Mouse (Mus musculus): Measurements from ENCODE around the gene Olfr1036. TPM values are rescaled to one million over a fixed set of nuclear protein-coding genes. Genes with fewer than 3 reads are reported as not detected.
"Not testable (repeated sequence)": the region's sequence is repeated elsewhere in the genome, so short reads cannot be mapped to it uniquely, and the experiment has no call there.

Gene Olfr1036
- not detected for total RNA-seq (2021)
- not detected in 2 replicates for polyA plus RNA-seq (2012; rRNA removed)
- long read RNA-seq: 0 reads

GRCm38 (mm10) chr2:86073692-86074091, at the start of gene Olfr1036:
TSS of gene Olfr1036 (plus strand) at chr2:86073992.
- DNase-seq; H3K4me3 ChIP-seq; H3K36me3 ChIP-seq (ENCODE audit: control insufficient read depth, insufficient read depth, low read length); H3K79me2 ChIP-seq (replicated peaks; ENCODE audit: control insufficient read depth, insufficient read depth, low read length); H3K27ac ChIP-seq; H3K9ac ChIP-seq (ENCODE audit: low read depth, low read length); H3K27me3 ChIP-seq (ENCODE audit: control insufficient read depth, insufficient read depth, low read length); intact Hi-C loops (cut with DNase I); H3K4me1 ChIP-seq (ENCODE audit: control insufficient read depth, insufficient read depth, low read length): not testable (repeated sequence)

- Histone ChIP-seq H3K4me1 (ENCODE audit: control insufficient read depth, insufficient read depth, low read length) (no peaks in the 10 kb centered on the region), H3K9ac (ENCODE audit: low read depth, low read length) (no peak within 1 kb of the TSS), H3K27me3 (ENCODE audit: control insufficient read depth, insufficient read depth, low read length) (no peaks in the 10 kb centered on the region), H3K36me3 (ENCODE audit: control insufficient read depth, insufficient read depth, low read length) (no peaks in the 10 kb centered on the region), H3K27ac (no peak within 1 kb of the TSS), H3K4me3 (no peak within 1 kb of the TSS), H3K79me2 (replicated peaks; ENCODE audit: control insufficient read depth, insufficient read depth, low read length) (no peaks in the 10 kb centered on the region)
- intact Hi-C loops (cut with DNase I): no loop called here
- no peak for DNase-seq
- TF ChIP-seq EP300 (IDR thresholded peaks at IDR 0.05; ENCODE audit: insufficient read depth, low read depth, low read length): no peak
- TF ChIP-seq POLR2A (IDR thresholded peaks at IDR 0.05; ENCODE audit: insufficient read depth, low read depth, low read length): no peak
- TF ChIP-seq CTCF (IDR thresholded peaks at IDR 0.05): no peak
Measured at GRCm38 (mm10) chr2:86045561-86045960, 28.2 kb upstream of the Olfr1036 start, which contains the start of gene Olfr1034. TSS of gene Olfr1034 (plus strand) at chr2:86045861.

- H3K79me2 ChIP-seq (replicated peaks; ENCODE audit: control insufficient read depth, insufficient read depth, low read length); DNase-seq; H3K27ac ChIP-seq; H3K36me3 ChIP-seq (ENCODE audit: control insufficient read depth, insufficient read depth, low read length); H3K9ac ChIP-seq (ENCODE audit: low read depth, low read length); H3K4me3 ChIP-seq; H3K4me1 ChIP-seq (ENCODE audit: control insufficient read depth, insufficient read depth, low read length); intact Hi-C loops (cut with DNase I); H3K27me3 ChIP-seq (ENCODE audit: control insufficient read depth, insufficient read depth, low read length): not testable (repeated sequence)
Measured at GRCm38 (mm10) chr2:86050777-86051176, 23.0 kb upstream of the Olfr1036 start.

- DNase-seq; H3K27ac ChIP-seq; H3K9ac ChIP-seq (ENCODE audit: low read depth, low read length); H3K27me3 ChIP-seq (ENCODE audit: control insufficient read depth, insufficient read depth, low read length); H3K4me3 ChIP-seq; H3K4me1 ChIP-seq (ENCODE audit: control insufficient read depth, insufficient read depth, low read length); H3K79me2 ChIP-seq (replicated peaks; ENCODE audit: control insufficient read depth, insufficient read depth, low read length); intact Hi-C loops (cut with DNase I); H3K36me3 ChIP-seq (ENCODE audit: control insufficient read depth, insufficient read depth, low read length): not testable (repeated sequence)
- WGBS: 94% methylated on average over 2 of the region's 2 CpGs
Measured at GRCm38 (mm10) chr2:86063766-86064165, 10.0 kb upstream of the Olfr1036 start.

- no peak for DNase-seq
- Histone ChIP-seq H3K4me3 (no peak overlapping the region), H3K4me1 (ENCODE audit: control insufficient read depth, insufficient read depth, low read length) (no peaks in the 10 kb centered on the region), H3K27ac (no peak overlapping the region), H3K79me2 (replicated peaks; ENCODE audit: control insufficient read depth, insufficient read depth, low read length) (no peaks in the 10 kb centered on the region), H3K27me3 (ENCODE audit: control insufficient read depth, insufficient read depth, low read length) (no peaks in the 10 kb centered on the region), H3K9ac (ENCODE audit: low read depth, low read length) (no peak overlapping the region), H3K36me3 (ENCODE audit: control insufficient read depth, insufficient read depth, low read length) (no peaks in the 10 kb centered on the region)
- no peak for TF ChIP-seq CTCF (IDR thresholded peaks at IDR 0.05)
- TF ChIP-seq EP300 (IDR thresholded peaks at IDR 0.05; ENCODE audit: insufficient read depth, low read depth, low read length): no peak
- no peak for TF ChIP-seq POLR2A (IDR thresholded peaks at IDR 0.05; ENCODE audit: insufficient read depth, low read depth, low read length)
- 93% methylated on average over 8 of the region's 8 CpGs for WGBS
- intact Hi-C loops (cut with DNase I): no loop called here
Measured at GRCm38 (mm10) chr2:86070189-86070588, 3.6 kb upstream of the Olfr1036 start.

GRCm38 (mm10) chr2:86080478-86080877, 6.7 kb downstream of the Olfr1036 start:
- WGBS: 68% methylated on average over 1 of the region's 1 CpGs

GRCm38 (mm10) chr2:86087285-86087684, 13.5 kb downstream of the Olfr1036 start, which contains the start of gene Olfr1037:
TSS of gene Olfr1037 (minus strand) at chr2:86087385.
- no peak for DNase-seq

More at GRCm38 (mm10) chr2:86080478-86080877, 6.7 kb downstream of the Olfr1036 start:
- H3K4me1 ChIP-seq (ENCODE audit: control insufficient read depth, insufficient read depth, low read length); H3K79me2 ChIP-seq (replicated peaks; ENCODE audit: control insufficient read depth, insufficient read depth, low read length); H3K27ac ChIP-seq; intact Hi-C loops (cut with DNase I); H3K4me3 ChIP-seq; DNase-seq; H3K9ac ChIP-seq (ENCODE audit: low read depth, low read length); H3K36me3 ChIP-seq (ENCODE audit: control insufficient read depth, insufficient read depth, low read length); H3K27me3 ChIP-seq (ENCODE audit: control insufficient read depth, insufficient read depth, low read length): not testable (repeated sequence)

More at GRCm38 (mm10) chr2:86087285-86087684, 13.5 kb downstream of the Olfr1036 start, which contains the start of gene Olfr1037:
- intact Hi-C loops (cut with DNase I): no loop called here
- no peaks in the 10 kb centered on the region for H3K79me2 ChIP-seq (replicated peaks; ENCODE audit: control insufficient read depth, insufficient read depth, low read length)
- no peak within 1 kb of the TSS for H3K27ac ChIP-seq
- 84% methylated on average over 2 of the region's 2 CpGs for WGBS
- H3K27me3 ChIP-seq (ENCODE audit: control insufficient read depth, insufficient read depth, low read length): no peaks in the 10 kb centered on the region
- TF ChIP-seq POLR2A (IDR thresholded peaks at IDR 0.05; ENCODE audit: insufficient read depth, low read depth, low read length) (no peak), EP300 (IDR thresholded peaks at IDR 0.05; ENCODE audit: insufficient read depth, low read depth, low read length) (no peak), CTCF (IDR thresholded peaks at IDR 0.05) (no peak)
- H3K4me3 ChIP-seq: no peak within 1 kb of the TSS
- H3K36me3 ChIP-seq (ENCODE audit: control insufficient read depth, insufficient read depth, low read length): no peaks in the 10 kb centered on the region
- H3K4me1 ChIP-seq (ENCODE audit: control insufficient read depth, insufficient read depth, low read length): no peaks in the 10 kb centered on the region
- H3K9ac ChIP-seq (ENCODE audit: low read depth, low read length): no peak within 1 kb of the TSS

Other genes with a start within 250 kb of the Olfr1036 start
- gene Olfr1019, start 228.5 kb upstream of the Olfr1036 start, total RNA-seq (2021): not detected
- not detected in 2 replicates for gene Olfr1019, start 228.5 kb upstream of the Olfr1036 start, polyA plus RNA-seq (2012; rRNA removed)
- not detected for gene Olfr1020, start 227.0 kb upstream of the Olfr1036 start, total RNA-seq (2021)
- not detected in 2 replicates for gene Olfr1020, start 227.0 kb upstream of the Olfr1036 start, polyA plus RNA-seq (2012; rRNA removed)
- gene Olfr1022, start 205.4 kb upstream of the Olfr1036 start, total RNA-seq (2021): not detected
- gene Olfr1022, start 205.4 kb upstream of the Olfr1036 start, polyA plus RNA-seq (2012; rRNA removed): not detected in 2 replicates
- gene Olfr1023, start 188.4 kb upstream of the Olfr1036 start, total RNA-seq (2021): not detected
- gene Olfr1023, start 188.4 kb upstream of the Olfr1036 start, polyA plus RNA-seq (2012; rRNA removed): not detected in 2 replicates
- not detected for gene Olfr1024, start 168.9 kb upstream of the Olfr1036 start, total RNA-seq (2021)
- not detected in 2 replicates for gene Olfr1024, start 168.9 kb upstream of the Olfr1036 start, polyA plus RNA-seq (2012; rRNA removed)
- gene Olfr1025-ps1, start 158.8 kb upstream of the Olfr1036 start, total RNA-seq (2021): not detected
- not detected in 2 replicates for gene Olfr1025-ps1, start 158.8 kb upstream of the Olfr1036 start, polyA plus RNA-seq (2012; rRNA removed)
- gene Olfr1026, start 152.4 kb upstream of the Olfr1036 start, total RNA-seq (2021): not detected
- not detected in 2 replicates for gene Olfr1026, start 152.4 kb upstream of the Olfr1036 start, polyA plus RNA-seq (2012; rRNA removed)
- gene Olfr1028, start 123.6 kb upstream of the Olfr1036 start, total RNA-seq (2021): not detected
- gene Olfr1028, start 123.6 kb upstream of the Olfr1036 start, polyA plus RNA-seq (2012; rRNA removed): not detected in 2 replicates
- not detected for gene Olfr1029, start 100.1 kb upstream of the Olfr1036 start, total RNA-seq (2021)
- 0.20 TPM in 2 replicates for gene Olfr1029, start 100.1 kb upstream of the Olfr1036 start, polyA plus RNA-seq (2012; rRNA removed)
- not detected for gene Olfr1030, start 94.7 kb upstream of the Olfr1036 start, total RNA-seq (2021)
- not detected in 2 replicates for gene Olfr1030, start 94.7 kb upstream of the Olfr1036 start, polyA plus RNA-seq (2012; rRNA removed)
- not detected for gene Olfr1031, start 83.7 kb upstream of the Olfr1036 start, total RNA-seq (2021)
- gene Olfr1031, start 83.7 kb upstream of the Olfr1036 start, polyA plus RNA-seq (2012; rRNA removed): not detected in 2 replicates
- not detected for gene Olfr1032, start 68.5 kb upstream of the Olfr1036 start, total RNA-seq (2021)
- not detected in 2 replicates for gene Olfr1032, start 68.5 kb upstream of the Olfr1036 start, polyA plus RNA-seq (2012; rRNA removed)
- gene Olfr1033, start 53.4 kb upstream of the Olfr1036 start, total RNA-seq (2021): 1 to 10 TPM; 4.7 to 7.0 TPM
- gene Olfr1033, start 53.4 kb upstream of the Olfr1036 start, polyA plus RNA-seq (2012; rRNA removed): 1.6 and 4.5 TPM in 2 replicates
- under 1 TPM; 0.10 to 0.16 TPM for gene Olfr1034, start 28.1 kb upstream of the Olfr1036 start, total RNA-seq (2021)
- 0.20 and 0.73 TPM in 2 replicates for gene Olfr1034, start 28.1 kb upstream of the Olfr1036 start, polyA plus RNA-seq (2012; rRNA removed)
- gene Olfr1037, start 13.4 kb downstream of the Olfr1036 start, total RNA-seq (2021): not detected
- not detected in 2 replicates for gene Olfr1037, start 13.4 kb downstream of the Olfr1036 start, polyA plus RNA-seq (2012; rRNA removed)
- gene Olfr1039, start 61.9 kb downstream of the Olfr1036 start, total RNA-seq (2021): not detected
- not detected in 2 replicates for gene Olfr1039, start 61.9 kb downstream of the Olfr1036 start, polyA plus RNA-seq (2012; rRNA removed)
- gene Olfr1040, start 72.7 kb downstream of the Olfr1036 start, total RNA-seq (2021): not detected
- gene Olfr1040, start 72.7 kb downstream of the Olfr1036 start, polyA plus RNA-seq (2012; rRNA removed): not detected in 2 replicates
- gene Olfr1042, start 87.8 kb downstream of the Olfr1036 start, total RNA-seq (2021): not detected
- gene Olfr1042, start 87.8 kb downstream of the Olfr1036 start, polyA plus RNA-seq (2012; rRNA removed): not detected in 2 replicates
- gene Olfr1043, start 93.5 kb downstream of the Olfr1036 start, total RNA-seq (2021): not detected
- not detected in 2 replicates for gene Olfr1043, start 93.5 kb downstream of the Olfr1036 start, polyA plus RNA-seq (2012; rRNA removed)
- not detected for gene Olfr1044, start 103.8 kb downstream of the Olfr1036 start, total RNA-seq (2021)
- gene Olfr1044, start 103.8 kb downstream of the Olfr1036 start, polyA plus RNA-seq (2012; rRNA removed): not detected in 2 replicates
- gene Olfr52, start 111.7 kb downstream of the Olfr1036 start, total RNA-seq (2021): not detected
- gene Olfr52, start 111.7 kb downstream of the Olfr1036 start, polyA plus RNA-seq (2012; rRNA removed): not detected in 2 replicates
- not detected for gene Olfr1045, start 129.0 kb downstream of the Olfr1036 start, total RNA-seq (2021)
- not detected in 2 replicates for gene Olfr1045, start 129.0 kb downstream of the Olfr1036 start, polyA plus RNA-seq (2012; rRNA removed)
- gene Olfr1046, start 145.3 kb downstream of the Olfr1036 start, total RNA-seq (2021): not detected
- not detected in 2 replicates for gene Olfr1046, start 145.3 kb downstream of the Olfr1036 start, polyA plus RNA-seq (2012; rRNA removed)
- not detected for gene Olfr1047, start 157.4 kb downstream of the Olfr1036 start, total RNA-seq (2021)
- gene Olfr1047, start 157.4 kb downstream of the Olfr1036 start, polyA plus RNA-seq (2012; rRNA removed): not detected in 2 replicates
- not detected for gene Olfr1048, start 166.3 kb downstream of the Olfr1036 start, total RNA-seq (2021)
- gene Olfr1048, start 166.3 kb downstream of the Olfr1036 start, polyA plus RNA-seq (2012; rRNA removed): not detected in 2 replicates
- not detected for gene Olfr1049, start 184.3 kb downstream of the Olfr1036 start, total RNA-seq (2021)
- not detected in 2 replicates for gene Olfr1049, start 184.3 kb downstream of the Olfr1036 start, polyA plus RNA-seq (2012; rRNA removed)
- not detected for gene Olfr1051, start 205.1 kb downstream of the Olfr1036 start, total RNA-seq (2021)
- gene Olfr1051, start 205.1 kb downstream of the Olfr1036 start, polyA plus RNA-seq (2012; rRNA removed): not detected in 2 replicates
- gene Olfr1052, start 218.5 kb downstream of the Olfr1036 start, total RNA-seq (2021): not detected
- gene Olfr1052, start 218.5 kb downstream of the Olfr1036 start, polyA plus RNA-seq (2012; rRNA removed): not detected in 2 replicates
- gene Olfr1053, start 241.3 kb downstream of the Olfr1036 start, total RNA-seq (2021): not detected
- not detected in 2 replicates for gene Olfr1053, start 241.3 kb downstream of the Olfr1036 start, polyA plus RNA-seq (2012; rRNA removed)